Mouse (Mus musculus) embryonic stem cell, embryonic (primary cell): Measurements from ENCODE around the gene Papss2.

Experiments used
- CTCF ChIA-PET, 4 experiments: fragments of 300-600 bp in 2 of 4; fragments of 350-600 bp in 2 of 4; sonication (Branson Sonifier 250); formaldehyde crosslinking; loops; one replicate each; lab custom pipeline; 2022; ENCODE audit warnings: inconsistent platforms in 2 of 4; lab: Charles Lee
- POLR2A ChIA-PET, 4 experiments: fragments of 300-600 bp in 2 of 4; fragments of 350-600 bp in 2 of 4; sonication (Branson Sonifier 250); formaldehyde crosslinking; loops; one replicate each; lab custom pipeline; 2022; ENCODE audit warnings: antibody characterized with exemption in 4 of 4, inconsistent platforms in 1 of 4; lab: Charles Lee

The Papss2 gene

DNA sequence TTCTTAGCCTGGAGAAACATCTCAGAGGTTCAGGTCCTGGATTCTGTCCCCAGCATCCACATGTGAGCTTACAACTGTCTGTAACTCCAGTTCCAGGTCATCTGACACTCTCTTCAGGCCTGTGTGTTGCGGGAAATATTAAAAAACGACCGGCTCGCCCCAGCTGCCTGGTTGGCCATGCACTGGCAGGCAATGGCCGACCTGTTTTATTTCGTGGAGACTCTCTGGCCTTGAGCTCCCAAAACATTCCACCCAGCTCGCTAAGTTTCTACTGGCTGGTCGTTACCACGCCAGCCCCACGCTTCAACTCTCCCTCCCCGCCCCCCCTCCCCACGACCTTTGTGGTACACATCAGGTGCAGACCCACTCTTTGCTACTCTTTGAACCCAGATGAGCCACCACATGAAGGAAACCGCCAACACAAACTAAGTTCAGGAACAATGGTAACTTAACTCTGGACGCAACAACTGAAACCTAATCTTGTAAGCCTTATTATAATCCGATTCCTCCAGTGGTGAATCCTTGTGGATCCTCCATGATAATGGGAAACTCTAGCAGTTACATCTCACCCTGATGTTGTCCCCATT is 25.4 kb downstream of the Papss2 start:
- ChIA-PET CTCF (interaction anchor here in 1 of 4 experiments (0.5 kb wide), 1 partner anchor 108 kb away, joined by 3 read pairs; no protein-coding TSS in a partner anchor), POLR2A (interaction anchor here in 1 of 4 experiments (0.7 to 1.5 kb wide), 2 partner anchors 10 to 674 kb away, joined by 3 to 6 read pairs; no protein-coding TSS in a partner anchor)

DNA sequence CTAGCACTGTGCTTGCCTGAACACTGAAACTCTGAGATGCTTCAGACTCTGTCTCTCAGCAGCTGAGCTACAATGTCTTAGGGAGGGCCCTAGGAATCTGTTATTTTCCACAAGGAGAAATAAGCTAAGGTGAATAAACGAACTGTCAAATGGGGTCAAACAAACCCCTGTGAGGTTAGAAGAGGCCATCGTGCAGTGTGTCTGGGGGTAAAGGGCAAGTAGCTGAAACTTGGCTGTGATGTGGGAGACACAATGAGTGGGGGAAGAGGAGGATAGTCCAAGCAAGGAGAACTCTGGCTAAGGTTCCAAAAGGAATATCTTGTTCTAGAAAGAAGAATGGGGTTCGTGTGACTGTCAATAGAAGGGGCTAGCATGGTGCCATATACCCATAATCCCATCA is 26.6 kb downstream of the Papss2 start:
- POLR2A ChIA-PET, result no interaction called here
- CTCF ChIA-PET, result no interaction called here

DNA sequence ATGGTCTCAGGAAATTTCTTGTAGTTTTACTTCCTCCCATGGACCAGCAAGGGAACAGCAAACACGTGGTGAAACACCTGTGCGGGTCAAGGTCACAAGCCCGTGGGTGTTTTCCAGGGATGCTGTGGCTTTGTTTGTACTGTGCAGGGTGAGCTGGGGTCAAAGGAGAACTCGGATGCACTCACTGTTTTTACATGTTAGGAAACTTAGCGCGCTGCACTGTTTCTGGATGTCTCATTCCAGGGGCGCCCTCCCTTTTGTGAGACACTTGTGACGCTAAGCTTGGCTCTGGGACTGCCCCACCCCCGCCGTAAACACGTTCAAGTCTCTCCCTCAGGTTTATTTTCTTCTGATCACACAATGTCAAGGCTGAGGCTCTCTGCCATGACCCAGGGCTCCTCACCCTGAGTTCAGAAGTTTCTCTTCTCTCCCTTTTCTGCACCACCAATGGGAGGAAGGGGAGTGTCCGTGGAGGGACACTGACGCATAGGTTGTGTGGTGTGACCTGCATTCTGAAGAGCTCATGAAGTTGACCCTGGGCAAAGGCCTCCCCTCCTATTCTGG is 31.3 kb downstream of the Papss2 start:
- POLR2A ChIA-PET, result interaction anchor here in 3 of 4 experiments (0.5 to 1.1 kb wide), 3 partner anchors 9 to 399 kb away, joined by 3 to 5 read pairs (median 3); no protein-coding TSS in a partner anchor
- CTCF ChIA-PET, result interaction anchor here in 1 of 4 experiments (0.6 kb wide), 2 partner anchors 510 to 1580 kb away, joined by 3 read pairs; no protein-coding TSS in a partner anchor

DNA sequence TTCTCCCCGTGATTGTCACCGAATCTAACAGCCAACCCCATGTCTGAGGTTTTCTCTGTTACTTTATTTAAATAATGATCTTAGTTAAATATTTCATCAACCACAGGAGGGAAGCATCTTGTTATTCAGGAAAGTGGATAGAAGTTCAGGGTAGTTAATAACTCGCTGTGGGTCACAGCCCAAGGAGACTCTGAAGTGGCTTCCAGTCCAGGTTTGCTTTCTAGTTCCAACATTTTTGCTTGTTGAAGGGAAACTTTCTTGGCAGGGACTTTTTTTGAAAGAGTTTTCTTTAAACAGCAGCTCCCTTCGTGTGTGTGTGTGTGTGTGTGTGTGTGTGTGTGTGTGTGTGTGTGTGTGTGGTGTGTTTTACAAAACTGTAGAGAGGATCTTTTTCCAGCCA is 32.0 kb downstream of the Papss2 start:
- POLR2A ChIA-PET, result interaction anchor here in 1 of 4 experiments (0.8 to 1.1 kb wide), 3 partner anchors 11 to 108 kb away, joined by 3 read pairs; no protein-coding TSS in a partner anchor

GRCm38 (mm10) chr19:32628572-32629132 is 33.1 kb downstream of the Papss2 start:
- CTCF ChIA-PET, result interaction anchor here in 1 of 4 experiments (1.3 kb wide), 1 partner anchor 12 kb away, joined by 3 read pairs; no protein-coding TSS in a partner anchor
- POLR2A ChIA-PET, result interaction anchor here in 1 of 4 experiments (0.8 to 0.9 kb wide), 2 partner anchors 10 to 109 kb away, joined by 3 read pairs; no protein-coding TSS in a partner anchor

More for the DNA sequence above, 32.0 kb downstream of the Papss2 start:
- CTCF ChIA-PET, result interaction anchor here in 1 of 4 experiments (1.3 kb wide), 1 partner anchor 13 kb away, joined by 3 read pairs; no protein-coding TSS in a partner anchor

DNA sequence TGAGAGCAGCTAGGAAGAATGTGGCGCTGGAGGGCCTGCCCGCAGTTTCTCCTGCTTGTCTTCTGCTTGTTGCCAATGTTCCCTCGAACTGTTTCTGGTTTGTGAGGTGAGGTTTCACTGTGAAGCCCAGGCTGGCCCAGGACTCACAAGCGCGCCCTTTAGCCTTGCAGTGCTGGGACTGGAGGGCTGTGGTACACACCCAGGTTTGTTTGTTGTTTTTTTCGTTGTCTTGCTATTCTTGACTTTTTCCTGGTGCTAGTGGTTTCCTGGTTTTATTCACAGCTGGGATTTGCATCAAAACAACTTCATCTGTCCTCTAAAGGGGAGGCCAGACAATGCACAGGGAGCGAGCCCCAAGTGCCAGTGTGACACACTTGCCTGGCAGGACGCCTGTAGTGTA is 39.3 kb downstream of the Papss2 start:
- ChIA-PET CTCF (interaction anchor here in 1 of 4 experiments (0.6 kb wide), 1 partner anchor 106 kb away, joined by 5 read pairs; no protein-coding TSS in a partner anchor), POLR2A (interaction anchor here in 3 of 4 experiments (0.6 to 1.3 kb wide), 4 partner anchors 8 to 352 kb away, joined by 3 read pairs; no protein-coding TSS in a partner anchor)

DNA sequence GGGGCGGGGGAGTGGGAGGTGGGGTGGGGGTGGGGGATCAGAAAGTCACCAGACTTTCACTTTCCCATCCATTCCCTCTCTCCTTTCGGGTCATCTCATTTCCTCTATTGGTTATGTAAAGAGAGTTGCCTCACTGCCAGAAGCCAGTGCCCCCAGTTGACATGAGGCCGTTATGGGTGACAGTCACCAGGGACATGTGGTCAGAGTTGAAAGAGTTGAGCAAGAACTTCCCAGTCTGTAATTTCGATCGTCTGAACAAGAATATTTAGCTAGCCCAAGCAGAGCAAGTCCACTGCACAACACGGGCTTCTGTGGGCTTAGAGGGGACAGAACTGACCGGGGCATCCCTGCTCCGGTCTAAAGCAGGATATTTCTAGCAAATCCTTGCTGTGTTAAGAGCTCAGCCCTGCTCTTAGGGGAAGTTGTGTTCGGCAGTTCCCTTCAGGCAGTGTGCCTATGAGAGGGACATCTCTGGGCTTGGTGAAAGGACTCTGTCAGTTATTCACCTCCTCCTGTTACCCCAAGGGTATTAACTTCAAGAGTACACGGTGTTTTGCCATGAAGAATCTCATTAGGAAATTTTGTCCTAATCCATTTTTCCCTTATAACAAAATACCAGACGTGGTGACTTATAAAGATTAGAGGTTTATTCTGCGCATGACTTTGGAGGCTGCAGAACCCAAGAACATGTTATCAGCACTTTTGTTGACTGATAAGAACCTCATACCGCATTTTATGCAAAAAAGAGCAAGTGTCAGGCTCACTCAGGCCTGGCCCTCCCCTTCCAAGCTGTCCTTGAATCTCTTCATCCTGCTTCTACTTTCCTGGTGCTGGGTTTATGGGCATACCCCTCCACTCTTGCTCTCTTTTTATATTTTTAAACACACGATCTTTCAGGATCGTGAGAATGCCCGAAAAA is 42.0 kb downstream of the Papss2 start:
- ChIA-PET POLR2A (interaction anchor here in 2 of 4 experiments (0.6 to 0.7 kb wide), 2 partner anchors 29 to 467 kb away, joined by 3 to 4 read pairs; no protein-coding TSS in a partner anchor), CTCF (no interaction called here)

DNA sequence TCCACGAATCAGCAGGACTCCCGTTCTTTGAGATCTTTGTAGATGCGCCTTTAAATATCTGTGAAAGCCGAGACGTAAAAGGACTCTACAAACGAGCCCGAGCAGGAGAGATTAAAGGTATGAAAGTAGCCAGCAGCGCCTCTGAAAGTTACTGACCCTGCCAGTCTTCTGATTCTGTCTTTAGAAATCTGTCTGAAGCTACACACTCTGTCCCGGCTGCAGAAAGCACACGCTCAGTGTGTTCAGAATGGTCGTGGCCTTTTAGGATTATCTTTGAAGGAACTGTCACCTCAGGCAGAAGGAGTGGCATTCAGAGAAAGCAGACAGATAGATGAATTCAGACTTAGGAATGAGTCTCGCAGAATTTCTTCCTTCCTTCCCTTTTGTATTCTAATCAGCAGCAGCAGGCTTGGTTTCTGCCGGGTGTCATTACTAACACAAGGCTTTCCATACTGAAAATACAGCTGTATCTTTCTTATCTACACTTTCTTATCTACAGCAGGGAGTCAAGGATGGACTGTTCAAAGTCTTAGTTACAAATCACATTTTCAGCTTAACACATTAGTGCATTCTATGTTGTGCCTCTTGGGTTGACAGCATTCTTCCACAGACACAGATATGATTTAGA is 42.8 kb downstream of the Papss2 start:
- POLR2A ChIA-PET, result interaction anchor here in 1 of 4 experiments (1.1 kb wide), 1 partner anchor 10 kb away, joined by 3 read pairs; no protein-coding TSS in a partner anchor
- CTCF ChIA-PET, result no interaction called here

DNA sequence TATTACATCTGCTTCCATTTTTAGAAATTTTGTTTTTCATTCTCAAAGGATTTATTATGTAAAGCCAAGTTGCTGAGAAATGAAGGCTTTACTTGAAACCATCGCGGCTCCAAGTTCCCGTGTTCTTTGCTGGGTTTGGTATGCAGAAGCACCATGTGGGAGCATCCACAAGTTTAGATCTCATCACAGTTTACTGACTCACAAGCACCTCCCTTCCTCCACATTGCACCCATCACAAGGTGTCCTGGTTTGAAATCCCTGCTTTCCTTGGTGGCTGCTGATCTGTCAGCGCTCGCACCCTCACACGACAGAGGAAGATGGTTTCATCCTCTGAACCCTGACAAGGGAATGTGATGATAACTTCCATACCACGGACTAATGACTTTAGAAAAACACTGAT is 45.9 kb downstream of the Papss2 start:
- POLR2A ChIA-PET, result interaction anchor here in 1 of 4 experiments (0.6 kb wide), 1 partner anchor 137 kb away, joined by 3 read pairs; no protein-coding TSS in a partner anchor
- CTCF ChIA-PET, result interaction anchor here in 1 of 4 experiments (1.3 kb wide), 1 partner anchor 13 kb away, joined by 3 read pairs; no protein-coding TSS in a partner anchor

GRCm38 (mm10) chr19:32641995-32642394 is 46.4 kb downstream of the Papss2 start:
- POLR2A ChIA-PET, result no interaction called here
- CTCF ChIA-PET, result no interaction called here

DNA sequence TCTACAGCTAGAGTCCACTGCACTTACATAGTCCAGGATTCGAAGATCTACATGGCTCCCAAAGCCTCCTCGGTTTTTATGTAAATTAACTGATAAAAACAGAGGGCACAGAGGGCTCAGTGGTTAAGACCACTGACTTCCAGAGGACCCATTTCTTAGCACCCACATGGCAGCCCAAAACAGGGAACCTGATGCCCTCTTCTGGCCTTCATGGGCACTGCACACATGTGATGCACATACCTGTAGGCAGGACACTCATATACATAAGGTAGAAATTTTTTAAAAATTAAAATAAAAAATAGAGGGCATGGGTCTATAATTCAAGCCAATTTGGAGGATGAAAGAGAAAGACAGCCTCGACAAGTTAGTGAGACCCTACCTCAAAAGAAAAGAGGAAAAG is 48.1 kb downstream of the Papss2 start:
- POLR2A ChIA-PET, result no interaction called here
- CTCF ChIA-PET, result interaction anchor here in 2 of 4 experiments (0.6 to 1.0 kb wide), 2 partner anchors 23 to 131 kb away, joined by 3 to 4 read pairs; no protein-coding TSS in a partner anchor

DNA sequence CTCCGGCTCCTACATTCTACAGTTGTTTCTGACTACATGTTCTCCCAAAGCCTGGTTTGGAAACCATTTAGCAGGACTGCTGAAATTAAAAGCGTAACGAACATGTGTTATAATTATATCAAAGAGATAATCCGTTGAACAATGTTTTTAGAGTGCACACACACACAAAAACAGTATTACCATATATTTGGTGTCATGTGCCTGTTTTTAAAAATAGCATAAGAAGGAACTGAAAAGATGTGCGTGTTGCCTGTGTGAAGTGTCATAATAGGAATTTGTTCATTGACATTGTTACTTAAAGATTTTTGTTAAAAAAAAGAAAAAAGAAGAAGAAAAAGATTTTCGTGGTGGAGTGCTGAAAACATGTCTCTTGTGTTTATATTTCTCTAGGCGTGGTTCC is 50.3 kb downstream of the Papss2 start:
- CTCF ChIA-PET, result no interaction called here

GRCm38 (mm10) chr19:32646382-32646781 is 50.8 kb downstream of the Papss2 start:
- ChIA-PET CTCF (no interaction called here), POLR2A (interaction anchor here in 1 of 4 experiments (0.5 to 0.8 kb wide), 2 partner anchors 13 to 281 kb away, joined by 3 read pairs; no protein-coding TSS in a partner anchor)

More for the DNA sequence above, 50.3 kb downstream of the Papss2 start:
- POLR2A ChIA-PET, result no interaction called here

- ChIA-PET CTCF (interaction anchor here in 1 of 4 experiments (0.8 kb wide), 1 partner anchor 136 kb away, joined by 3 read pairs; no protein-coding TSS in a partner anchor), POLR2A (interaction anchor here in 2 of 4 experiments (1.1 to 1.6 kb wide), 4 partner anchors 11 to 18 kb away, joined by 3 to 4 read pairs (median 3); no protein-coding TSS in a partner anchor)
Measured at GRCm38 (mm10) chr19:32648019-32648571, 52.5 kb downstream of the Papss2 start.

GRCm38 (mm10) chr19:32651046-32651445 is 55.5 kb downstream of the Papss2 start:
- CTCF ChIA-PET, result no interaction called here
- POLR2A ChIA-PET, result interaction anchor here in 1 of 4 experiments (0.6 kb wide), 1 partner anchor 10 kb away, joined by 3 read pairs; no protein-coding TSS in a partner anchor

- CTCF ChIA-PET, result interaction anchor here in 1 of 4 experiments (0.6 kb wide), 1 partner anchor 13 kb away, joined by 14 read pairs; no protein-coding TSS in a partner anchor
- POLR2A ChIA-PET, result interaction anchor here in 1 of 4 experiments (1.0 kb wide), 1 partner anchor 12 kb away, joined by 4 read pairs; no protein-coding TSS in a partner anchor
Measured at GRCm38 (mm10) chr19:32653122-32653521, 57.5 kb downstream of the Papss2 start.
